Mouse (Mus musculus): ENCODE measurements at regions not wholly inside any gene's neighbourhood (a gene's known extent, or its start where the extent isn't known, plus 50 kb on each side); places are given as distances from the start of the nearest gene placed in this dataset.

- H3K4me3 ChIP-seq (ENCODE audit: low read depth, low read length) = peak overlapping the region; percentile 90
- peak overlapping the region; percentile 100 for H3K9ac ChIP-seq (replicated peaks; ENCODE audit: low read depth, low read length)
- no peaks in the 10 kb centered on the region for H3K4me1 ChIP-seq (ENCODE audit: control insufficient read depth, insufficient read depth, low read length)
- H3K4me2 ChIP-seq (ENCODE audit: low read depth, low read length) = peak overlapping the region; percentile 81
- ATAC-seq (ENCODE audit: low read depth) = no peak
- H3K36me3 ChIP-seq (ENCODE audit: control insufficient read depth, insufficient read depth, low read length) = peaks cover 21% of the 10 kb centered on the region; the same call in 1 of the 2 replicates
- 3% methylated on average over 1 of the region's 1 CpGs for WGBS
- H3K9me3 ChIP-seq (ENCODE audit: control insufficient read depth, low read length) = no peaks in the 10 kb centered on the region
- H3K27me3 ChIP-seq (ENCODE audit: control insufficient read depth, insufficient read depth, low read length) = no peaks in the 10 kb centered on the region
- peak overlapping the region; percentile 100 for H3K27ac ChIP-seq (ENCODE audit: low read depth, low read length)
Measured at GRCm38 (mm10) chr13:83733991-83734610, 230.3 kb downstream of the Mef2c start.

GRCm38 (mm10) chr13:83734656-83735055 lies 230.8 kb downstream of the Mef2c start:
- 4% methylated on average over 1 of the region's 1 CpGs for WGBS
- Histone ChIP-seq H3K27me3 (ENCODE audit: control insufficient read depth, insufficient read depth, low read length) (no peaks in the 10 kb centered on the region), H3K9me3 (ENCODE audit: control insufficient read depth, low read length) (no peaks in the 10 kb centered on the region), H3K4me3 (ENCODE audit: low read depth, low read length) (peak overlapping the region; percentile 90), H3K9ac (replicated peaks; ENCODE audit: low read depth, low read length) (peak overlapping the region; percentile 86), H3K36me3 (ENCODE audit: control insufficient read depth, insufficient read depth, low read length) (peaks cover 26% of the 10 kb centered on the region; the same call in 1 of the 2 replicates), H3K27ac (ENCODE audit: low read depth, low read length) (no peak overlapping the region; the same call in 1 of the 2 replicates), H3K4me2 (ENCODE audit: low read depth, low read length) (peak overlapping the region; percentile 88; the same call in 1 of the 2 replicates), H3K4me1 (ENCODE audit: control insufficient read depth, insufficient read depth, low read length) (no peaks in the 10 kb centered on the region)
- no peak for ATAC-seq (ENCODE audit: low read depth)

- peaks cover 26% of the 10 kb centered on the region; the same call in 1 of the 2 replicates for H3K36me3 ChIP-seq (ENCODE audit: control insufficient read depth, insufficient read depth, low read length)
- peak overlapping the region; percentile 80; the same call in 1 of the 2 replicates for H3K27ac ChIP-seq (ENCODE audit: low read depth, low read length)
- H3K4me1 ChIP-seq (ENCODE audit: control insufficient read depth, insufficient read depth, low read length) = no peaks in the 10 kb centered on the region
- peak overlapping the region; percentile 86 for H3K9ac ChIP-seq (replicated peaks; ENCODE audit: low read depth, low read length)
- H3K27me3 ChIP-seq (ENCODE audit: control insufficient read depth, insufficient read depth, low read length) = no peaks in the 10 kb centered on the region
- H3K4me2 ChIP-seq (ENCODE audit: low read depth, low read length) = peak overlapping the region; percentile 88
- WGBS = 9% methylated on average over 1 of the region's 1 CpGs
- H3K4me3 ChIP-seq (ENCODE audit: low read depth, low read length) = peak overlapping the region; percentile 90
- ATAC-seq (ENCODE audit: low read depth) = no peak
- H3K9me3 ChIP-seq (ENCODE audit: control insufficient read depth, low read length) = no peaks in the 10 kb centered on the region
Measured at GRCm38 (mm10) chr13:83735101-83735500, 231.3 kb downstream of the Mef2c start.

- Histone ChIP-seq H3K4me1 (ENCODE audit: control insufficient read depth, insufficient read depth, low read length) (no peaks in the 10 kb centered on the region), H3K27me3 (ENCODE audit: control insufficient read depth, insufficient read depth, low read length) (no peaks in the 10 kb centered on the region), H3K27ac (ENCODE audit: low read depth, low read length) (peak overlapping the region; percentile 93), H3K4me2 (ENCODE audit: low read depth, low read length) (peak overlapping the region; percentile 88), H3K36me3 (ENCODE audit: control insufficient read depth, insufficient read depth, low read length) (peaks cover 26% of the 10 kb centered on the region; the same call in 1 of the 2 replicates), H3K9me3 (ENCODE audit: control insufficient read depth, low read length) (no peaks in the 10 kb centered on the region), H3K9ac (replicated peaks; ENCODE audit: low read depth, low read length) (peak overlapping the region; percentile 86), H3K4me3 (ENCODE audit: low read depth, low read length) (peak overlapping the region; percentile 90)
- 9% methylated on average over 10 of the region's 10 CpGs for WGBS
- no peak for ATAC-seq (ENCODE audit: low read depth)
Measured at GRCm38 (mm10) chr13:83735631-83736475, 232.0 kb downstream of the Mef2c start.

GRCm38 (mm10) chr13:83737031-83737825 lies 233.4 kb downstream of the Mef2c start:
- H3K9ac ChIP-seq (replicated peaks; ENCODE audit: low read depth, low read length) = peak overlapping the region; percentile 90
- H3K27ac ChIP-seq (ENCODE audit: low read depth, low read length) = peak overlapping the region; percentile 97
- WGBS = 2% methylated on average over 9 of the region's 9 CpGs
- H3K4me2 ChIP-seq (ENCODE audit: low read depth, low read length) = peak overlapping the region; percentile 89
- H3K27me3 ChIP-seq (ENCODE audit: control insufficient read depth, insufficient read depth, low read length) = no peaks in the 10 kb centered on the region
- no peaks in the 10 kb centered on the region for H3K9me3 ChIP-seq (ENCODE audit: control insufficient read depth, low read length)
- no peak for ATAC-seq (ENCODE audit: low read depth)
- peaks cover 26% of the 10 kb centered on the region; the same call in 1 of the 2 replicates for H3K36me3 ChIP-seq (ENCODE audit: control insufficient read depth, insufficient read depth, low read length)
- H3K4me1 ChIP-seq (ENCODE audit: control insufficient read depth, insufficient read depth, low read length) = no peaks in the 10 kb centered on the region
- peak overlapping the region; percentile 90 for H3K4me3 ChIP-seq (ENCODE audit: low read depth, low read length)

- WGBS = under 1% methylated on average over 27 of the region's 27 CpGs
- no peak for ATAC-seq (ENCODE audit: low read depth)
- Histone ChIP-seq H3K9ac (replicated peaks; ENCODE audit: low read depth, low read length) (peak overlapping the region; percentile 90), H3K9me3 (ENCODE audit: control insufficient read depth, low read length) (no peaks in the 10 kb centered on the region), H3K4me1 (ENCODE audit: control insufficient read depth, insufficient read depth, low read length) (no peaks in the 10 kb centered on the region), H3K27me3 (ENCODE audit: control insufficient read depth, insufficient read depth, low read length) (no peaks in the 10 kb centered on the region), H3K4me3 (ENCODE audit: low read depth, low read length) (peak overlapping the region; percentile 90), H3K4me2 (ENCODE audit: low read depth, low read length) (peak overlapping the region; percentile 89), H3K36me3 (ENCODE audit: control insufficient read depth, insufficient read depth, low read length) (peaks cover 26% of the 10 kb centered on the region; the same call in 1 of the 2 replicates), H3K27ac (ENCODE audit: low read depth, low read length) (peak overlapping the region; percentile 97)
Measured at GRCm38 (mm10) chr13:83737826-83738527, 234.1 kb downstream of the Mef2c start.

GRCm38 (mm10) chr13:83738528-83738981 lies 234.7 kb downstream of the Mef2c start:
- no peaks in the 10 kb centered on the region for H3K27me3 ChIP-seq (ENCODE audit: control insufficient read depth, insufficient read depth, low read length)
- H3K27ac ChIP-seq (ENCODE audit: low read depth, low read length) = peak overlapping the region; percentile 97
- peak overlapping the region; percentile 90 for H3K4me3 ChIP-seq (ENCODE audit: low read depth, low read length)
- H3K9me3 ChIP-seq (ENCODE audit: control insufficient read depth, low read length) = no peaks in the 10 kb centered on the region
- no peak for ATAC-seq (ENCODE audit: low read depth)
- 1% methylated on average over 12 of the region's 12 CpGs for WGBS
- peaks cover 26% of the 10 kb centered on the region; the same call in 1 of the 2 replicates for H3K36me3 ChIP-seq (ENCODE audit: control insufficient read depth, insufficient read depth, low read length)
- no peaks in the 10 kb centered on the region for H3K4me1 ChIP-seq (ENCODE audit: control insufficient read depth, insufficient read depth, low read length)
- H3K4me2 ChIP-seq (ENCODE audit: low read depth, low read length) = peak overlapping the region; percentile 89
- peak overlapping the region; percentile 90 for H3K9ac ChIP-seq (replicated peaks; ENCODE audit: low read depth, low read length)

GRCm38 (mm10) chr13:83739131-83739530 lies 235.3 kb downstream of the Mef2c start:
- ATAC-seq (ENCODE audit: low read depth) = no peak
- no peaks in the 10 kb centered on the region for H3K27me3 ChIP-seq (ENCODE audit: control insufficient read depth, insufficient read depth, low read length)
- H3K27ac ChIP-seq (ENCODE audit: low read depth, low read length) = peak overlapping the region; percentile 97
- WGBS = 3% methylated on average over 3 of the region's 3 CpGs
- H3K36me3 ChIP-seq (ENCODE audit: control insufficient read depth, insufficient read depth, low read length) = peaks cover 26% of the 10 kb centered on the region; the same call in 1 of the 2 replicates
- H3K9ac ChIP-seq (replicated peaks; ENCODE audit: low read depth, low read length) = peak overlapping the region; percentile 90
- H3K4me2 ChIP-seq (ENCODE audit: low read depth, low read length) = peak overlapping the region; percentile 89
- peak overlapping the region; percentile 90 for H3K4me3 ChIP-seq (ENCODE audit: low read depth, low read length)
- no peaks in the 10 kb centered on the region for H3K9me3 ChIP-seq (ENCODE audit: control insufficient read depth, low read length)
- H3K4me1 ChIP-seq (ENCODE audit: control insufficient read depth, insufficient read depth, low read length) = 0 out of 2 replicates have a peak, but pooled peaks cover 2% of the 10 kb centered on the region
